Mouse (Mus musculus) myocyte (in vitro differentiated cells): Measurements from ENCODE around the gene Lama5.

Experiments
- CEBPB ChIP-seq: IDR thresholded peaks from 2 replicates; pipeline ENCODE4 v1.6.1; 2011; ENCODE audit warnings: mild to moderate bottlenecking, moderate library complexity; ENCODE audit not compliant: poor library complexity, insufficient read depth, severe bottlenecking
- MYOG ChIP-seq, 3 experiments: IDR thresholded peaks; one replicate each; pipeline ENCODE4 v1.6.1; 2011; ENCODE audit warnings: control low read depth in 2 of 3, low read depth in 2 of 3, mild to moderate bottlenecking in 2 of 3; ENCODE audit not compliant: insufficient read length in 2 of 3, control insufficient read depth in 1 of 3, insufficient read depth in 1 of 3
- POLR2A ChIP-seq: IDR thresholded peaks from one replicate; pipeline ENCODE4 v1.6.1; 2011; ENCODE audit warnings: low read depth, mild to moderate bottlenecking, control low read depth, moderate library complexity; ENCODE audit not compliant: insufficient read length
- POLR2AphosphoS2 ChIP-seq: IDR thresholded peaks from one replicate; pipeline ENCODE4 v1.6.1; 2011; ENCODE audit warnings: low read depth, control low read depth; ENCODE audit not compliant: insufficient read length
- REST ChIP-seq: IDR thresholded peaks from one replicate; pipeline ENCODE4 v1.6.1; 2011; ENCODE audit warnings: mild to moderate bottlenecking, control low read depth, moderate library complexity; ENCODE audit not compliant: insufficient read depth, insufficient read length
- SRF ChIP-seq: IDR thresholded peaks from one replicate; pipeline ENCODE4 v1.6.1; 2011; ENCODE audit warnings: low read depth; ENCODE audit not compliant: control insufficient read depth, insufficient read length
- TCF12 ChIP-seq: IDR thresholded peaks from one replicate; pipeline ENCODE4 v1.6.1; 2011; ENCODE audit warnings: mild to moderate bottlenecking, control low read depth; ENCODE audit not compliant: poor library complexity, insufficient read depth, severe bottlenecking

GRCm38 (mm10) chr2:180175725-180176124 lies 49.9 kb downstream of the Lama5 start:
- no peak for TF ChIP-seq POLR2A
- TF ChIP-seq POLR2AphosphoS2, result peak; percentile 51
- TF ChIP-seq CEBPB, result no peak
- no peak for TF ChIP-seq SRF
- no peak for TF ChIP-seq TCF12
- no peak for TF ChIP-seq MYOG (IDR thresholded peaks at IDR 0.05; ENCODE audit: control insufficient read depth in 1 of 3, insufficient read depth in 1 of 3, insufficient read length in 2 of 3, low read depth in 2 of 3)
- no peak for TF ChIP-seq REST
